Mouse (Mus musculus) forebrain, embryonic 11.5 days (tissue): Measurements from ENCODE around the gene Tsacc. TPM values are rescaled to one million over a fixed set of nuclear protein-coding genes. Genes with fewer than 3 reads are reported as not detected.
"Not testable (repeated sequence)": the region's sequence is repeated elsewhere in the genome, so short reads cannot be mapped to it uniquely, and the experiment has no call there.

Source experiments
- ATAC-seq: fragments of 200-750 bp; cut with Nextera tagmentation; replicated peaks from 2 replicates; pipeline ENCODE4 v1.8.0; 2017; ENCODE audit warnings: moderate TSS enrichment; ENCODE audit not compliant: low FRiP score
- DNase-seq: peaks from one replicate; pipeline ENCODE4 v3.0.0-alpha.2; 2017; ENCODE audit warnings: low spot score
- H3K27ac ChIP-seq: fragments of 300-500 bp; sonication (generic); 2 replicates; pipeline ENCODE4 v1.5.1; 2014; ENCODE audit warnings: low read depth, low read length
- H3K27me3 ChIP-seq: fragments of 300-500 bp; sonication (generic); 2 replicates; pipeline ENCODE4 v1.6.1; 2014; ENCODE audit warnings: mild to moderate bottlenecking, low read length, mixed read lengths; ENCODE audit not compliant: control insufficient read depth, insufficient read depth
- H3K36me3 ChIP-seq: fragments of 300-500 bp; sonication (generic); 2 replicates; pipeline ENCODE4 v1.6.1; 2014; ENCODE audit warnings: mild to moderate bottlenecking, low read length, moderate library complexity, mixed read lengths; ENCODE audit not compliant: control insufficient read depth, insufficient read depth
- H3K4me1 ChIP-seq: fragments of 300-500 bp; sonication (generic); replicated peaks from 2 replicates; pipeline ENCODE4 v1.6.1; 2014; ENCODE audit warnings: low read length, mixed read lengths; ENCODE audit not compliant: control insufficient read depth, insufficient read depth
- H3K4me2 ChIP-seq: fragments of 300-500 bp; sonication (generic); 2 replicates; pipeline ENCODE4 v1.6.1; 2014; ENCODE audit warnings: low read depth, mild to moderate bottlenecking, low read length, moderate library complexity, mixed read lengths; ENCODE audit not compliant: severe bottlenecking
- H3K4me3 ChIP-seq: fragments of 300-500 bp; sonication (generic); 2 replicates; pipeline ENCODE4 v1.5.1; 2014; ENCODE audit warnings: low read depth, low read length
- H3K9ac ChIP-seq: fragments of 300-500 bp; sonication (generic); 2 replicates; pipeline ENCODE4 v1.6.1; 2014; ENCODE audit warnings: low read length
- H3K9me3 ChIP-seq: fragments of 300-500 bp; sonication (generic); 2 replicates; pipeline ENCODE4 v1.6.1; 2016; ENCODE audit warnings: low read length, mixed read lengths; ENCODE audit not compliant: control insufficient read depth
- WGBS: fragments of 180-500 bp; shearing (Covaris S2); extraction: QIAGEN DNeasy Blood & Tissue Kit; methylation state at CpG from one replicate; pipeline ENCODE4 v1.1.7; 2014; 5-methylcytosine and 5-hydroxymethylcytosine counted together
- polyA plus RNA-seq: library from polyadenylated mRNA; unstranded; fragments of >200 nt; fragmentation: Nextera tagmentation; extraction: Ambion mirVana; gene quantifications from 2 replicates; pipeline ENCODE4 v1.2.1, GENCODE M21; 2014

The Tsacc gene
- polyA plus RNA-seq, 1 experiment from 2014 or later = 12.2 TPM

DNA sequence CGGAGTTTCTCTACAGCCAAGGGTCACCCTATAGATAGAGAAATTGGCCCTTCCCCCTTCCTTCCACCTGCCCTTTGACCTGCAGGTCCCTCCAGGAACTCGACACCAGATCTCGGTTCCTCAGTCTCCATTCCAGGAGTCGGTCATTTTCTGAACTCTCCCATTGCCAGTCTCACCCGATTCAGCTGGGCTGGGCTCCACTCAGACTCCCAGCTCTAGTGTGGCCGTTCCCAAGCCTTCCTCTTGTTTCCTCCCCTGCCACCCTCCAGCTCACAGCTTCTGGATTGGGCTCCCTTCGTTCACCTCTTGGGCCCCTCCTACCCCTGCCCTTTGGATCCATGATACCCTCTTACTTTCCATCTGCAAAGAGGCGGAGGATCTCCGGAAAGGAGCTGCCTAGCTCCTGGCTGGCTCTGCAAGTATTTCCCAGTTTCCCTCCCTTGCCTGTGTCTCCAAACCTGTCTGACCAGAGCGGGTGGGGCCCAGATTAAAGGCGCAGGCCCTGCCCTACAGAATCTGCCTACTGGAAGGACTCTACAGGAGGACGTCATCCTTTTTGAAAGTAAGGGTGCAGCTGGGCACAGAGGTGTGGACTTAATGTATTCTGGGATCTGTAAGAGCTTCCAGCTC, 37.3 kb upstream of the Tsacc start:
- Histone ChIP-seq H3K4me3 (no peak overlapping the region), H3K36me3 (no peaks in the 10 kb centered on the region), H3K9me3 (no peaks in the 10 kb centered on the region), H3K4me1 (no peaks in the 10 kb centered on the region; the same call in 1 of the 2 replicates), H3K27ac (no peak overlapping the region), H3K4me2 (no peak overlapping the region), H3K9ac (no peak overlapping the region), H3K27me3 (no peaks in the 10 kb centered on the region)
- DNase-seq (no peak), ATAC-seq (no peak)
- 60% methylated on average over 12 of the region's 12 CpGs for WGBS

DNA sequence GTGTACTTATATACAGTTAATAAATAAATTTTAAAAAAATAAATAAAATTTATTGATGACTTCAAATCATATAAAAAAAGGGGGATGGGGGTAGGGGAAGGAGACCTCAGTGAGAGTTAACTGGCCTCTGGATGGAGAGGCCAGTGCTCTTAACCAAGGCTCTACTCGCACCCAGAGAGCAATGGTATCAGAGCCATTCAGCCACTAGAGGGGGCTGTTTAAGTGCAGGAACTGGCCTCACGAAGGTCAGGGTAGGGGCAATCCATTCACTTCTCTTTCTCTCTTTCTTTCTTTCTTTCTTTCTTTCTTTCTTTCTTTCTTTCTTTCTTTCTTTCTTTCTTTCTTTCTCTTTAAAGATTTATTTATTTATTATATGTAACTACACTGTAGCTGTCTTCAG, 34.5 kb upstream of the Tsacc start:
- Histone ChIP-seq H3K4me1 (no peaks in the 10 kb centered on the region), H3K27me3 (no peaks in the 10 kb centered on the region), H3K4me3 (no peak overlapping the region), H3K4me2 (no peak overlapping the region), H3K9me3 (no peaks in the 10 kb centered on the region), H3K27ac (no peak overlapping the region), H3K9ac (no peak overlapping the region), H3K36me3 (no peaks in the 10 kb centered on the region)
- DNase-seq (no peak), ATAC-seq (no peak)
- WGBS = 12% methylated on average over 2 of the region's 2 CpGs

DNA sequence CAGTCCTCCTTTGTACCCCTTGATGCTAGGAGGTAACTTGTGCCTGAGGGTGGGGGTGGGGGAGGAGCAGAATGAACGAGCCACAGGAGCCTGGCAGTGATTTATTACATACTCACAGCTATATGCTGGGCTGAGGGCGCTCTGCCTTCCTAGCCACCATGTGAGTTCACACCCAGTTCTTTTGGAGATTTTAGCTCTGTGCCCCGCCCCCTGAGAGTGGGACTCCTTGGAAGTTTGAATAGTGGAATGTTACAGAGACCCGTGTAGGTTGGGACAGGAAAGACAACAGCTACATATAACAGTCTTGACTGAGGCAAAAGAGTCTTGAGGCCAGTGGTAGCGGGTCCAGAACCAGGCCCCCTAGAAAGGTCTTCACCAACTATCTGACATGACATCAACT, 32.2 kb upstream of the Tsacc start:
- Histone ChIP-seq H3K4me2 (no peak overlapping the region), H3K9me3 (no peaks in the 10 kb centered on the region), H3K9ac (no peak overlapping the region), H3K4me3 (no peak overlapping the region), H3K27me3 (no peaks in the 10 kb centered on the region), H3K36me3 (no peaks in the 10 kb centered on the region), H3K27ac (no peak overlapping the region), H3K4me1 (no peaks in the 10 kb centered on the region)
- 86% methylated on average over 5 of the region's 5 CpGs for WGBS
- no peak for DNase-seq
- no peak for ATAC-seq

DNA sequence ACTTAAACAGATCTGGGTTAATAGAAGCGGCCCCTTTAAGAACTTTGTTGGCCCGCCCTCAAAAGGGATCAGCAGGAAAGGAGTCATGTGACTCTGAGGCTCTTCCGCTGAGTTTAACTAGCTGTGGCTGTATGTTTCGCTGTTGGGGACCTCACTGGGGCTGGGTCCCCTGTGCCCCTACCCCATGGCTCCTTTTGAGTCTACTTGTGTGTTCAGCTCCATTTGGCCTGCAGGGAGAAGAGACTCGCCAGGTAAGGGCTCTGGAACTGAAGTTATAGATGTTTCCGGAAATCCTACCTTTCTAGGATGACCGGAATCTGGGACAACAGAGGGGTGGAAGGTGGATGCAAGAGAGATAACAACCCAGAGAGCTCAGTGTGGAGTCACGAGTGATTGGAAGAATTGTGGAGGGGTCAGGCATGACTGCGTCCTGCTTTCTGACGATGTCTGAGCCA, 28.2 kb upstream of the Tsacc start, which contains the start of gene Glmp:
Gene Glmp, plus strand, starts transcription at position 73 of the 455 bp plus-strand sequence.
- Histone ChIP-seq H3K36me3 (peaks cover 11% of the 10 kb centered on the region), H3K27me3 (no peaks in the 10 kb centered on the region), H3K4me1 (no peaks in the 10 kb centered on the region), H3K4me3 (peak within 1 kb of the TSS; percentile 56), H3K27ac (no peak within 1 kb of the TSS), H3K9ac (peak within 1 kb of the TSS; percentile 60), H3K4me2 (peak within 1 kb of the TSS; percentile 62), H3K9me3 (no peaks in the 10 kb centered on the region)
- ATAC-seq (peak; percentile 79), DNase-seq (peak; percentile 66)
- WGBS = 2% methylated on average over 10 of the region's 10 CpGs

DNA sequence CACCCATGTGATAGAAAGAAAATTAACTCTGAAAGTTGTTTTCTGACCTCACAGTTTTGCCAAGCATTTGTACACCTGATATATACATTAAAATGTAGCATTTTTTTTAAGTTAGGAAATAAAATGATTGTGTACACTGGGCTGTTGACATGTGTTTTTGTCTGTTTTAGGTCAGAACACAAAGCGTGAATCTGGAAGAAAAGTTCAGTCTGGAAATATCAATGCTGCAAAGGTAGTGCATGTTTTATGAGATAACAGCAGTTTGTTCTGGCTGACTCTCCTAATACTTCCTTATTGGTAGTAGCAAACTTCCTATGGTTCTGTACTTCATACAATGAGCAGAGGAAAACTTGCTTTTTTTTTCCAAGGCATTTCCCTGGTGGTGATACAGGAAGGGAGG, 2.4 kb upstream of the Tsacc start:
- Histone ChIP-seq H3K4me1 (peaks cover 5% of the 10 kb centered on the region), H3K4me2 (no peak overlapping the region), H3K27ac (no peak overlapping the region), H3K27me3 (no peaks in the 10 kb centered on the region), H3K36me3 (peaks cover 22% of the 10 kb centered on the region), H3K9me3 (no peaks in the 10 kb centered on the region), H3K9ac (no peak overlapping the region), H3K4me3 (no peak overlapping the region)
- no peak for DNase-seq
- WGBS = 87% methylated on average over 1 of the region's 1 CpGs
- ATAC-seq = no peak

DNA sequence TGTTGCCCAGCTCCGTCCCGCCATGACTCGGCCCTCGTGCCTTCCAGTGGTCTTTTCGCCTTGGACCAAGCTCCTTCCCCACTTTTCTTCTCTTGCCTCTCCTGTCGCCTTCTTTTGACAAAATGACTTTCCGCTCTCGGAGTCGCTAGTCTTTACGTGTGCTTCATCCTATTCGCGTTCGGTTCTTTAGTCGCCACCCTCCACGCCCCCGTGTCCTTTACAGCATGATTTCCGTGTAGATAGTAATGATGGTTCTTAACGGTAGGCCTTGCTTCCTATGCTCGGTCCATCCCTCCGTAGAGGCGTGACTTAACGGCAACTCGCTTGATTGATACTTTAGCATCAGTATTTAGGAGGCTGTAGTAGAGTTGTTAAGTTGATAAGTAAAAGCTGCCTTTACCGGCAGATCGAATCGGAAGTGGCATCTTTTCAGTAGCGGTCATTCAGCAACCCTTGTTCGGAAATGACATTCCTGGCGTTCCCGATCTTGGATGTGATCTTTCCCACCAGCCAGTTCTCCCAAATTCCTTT, 587 bp upstream of the Tsacc start:
- Histone ChIP-seq H3K9ac (peak overlapping the region; percentile 93), H3K4me1 (peaks cover 5% of the 10 kb centered on the region), H3K4me3 (peak overlapping the region; percentile 80), H3K36me3 (peaks cover 16% of the 10 kb centered on the region), H3K27ac (peak overlapping the region; percentile 81), H3K9me3 (no peaks in the 10 kb centered on the region), H3K4me2 (peak overlapping the region; percentile 90), H3K27me3 (no peaks in the 10 kb centered on the region)
- WGBS = under 1% methylated on average over 30 of the region's 30 CpGs
- DNase-seq (no peak), ATAC-seq (no peak)

DNA sequence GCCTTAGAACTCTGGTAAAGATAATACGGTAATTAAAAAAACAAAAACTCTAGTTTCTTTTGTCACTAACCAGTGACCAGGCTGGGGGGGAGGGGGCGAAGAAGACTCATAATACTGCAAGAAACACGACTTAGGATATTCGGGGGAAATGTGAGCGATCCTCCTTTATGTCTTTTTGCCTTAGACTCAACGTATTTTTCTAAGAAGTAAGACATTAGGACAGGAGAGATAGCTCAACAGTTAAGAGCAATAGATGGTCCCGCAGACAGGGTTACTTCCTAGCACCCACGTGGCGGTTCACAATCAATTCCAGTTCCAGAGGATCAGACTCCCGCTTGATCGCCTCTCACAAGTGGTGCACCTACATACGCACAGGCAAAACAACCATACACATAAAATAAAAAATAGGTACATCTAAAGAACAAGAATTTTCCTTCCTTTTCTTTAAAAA, 664 bp downstream of the Tsacc start:
- H3K27ac ChIP-seq = peak overlapping the region; percentile 67
- ATAC-seq (peak; percentile 36; the same call in 1 of the 2 replicates), DNase-seq (peak; percentile 58)
- H3K27me3 ChIP-seq = no peaks in the 10 kb centered on the region
- H3K9ac ChIP-seq = peak overlapping the region; percentile 51
- H3K9me3 ChIP-seq = no peaks in the 10 kb centered on the region
- peaks cover 8% of the 10 kb centered on the region for H3K36me3 ChIP-seq
- H3K4me1 ChIP-seq = peaks cover 5% of the 10 kb centered on the region
- H3K4me3 ChIP-seq = peak overlapping the region; percentile 80
- WGBS = under 1% methylated on average over 12 of the region's 12 CpGs
- H3K4me2 ChIP-seq = peak overlapping the region; percentile 90

DNA sequence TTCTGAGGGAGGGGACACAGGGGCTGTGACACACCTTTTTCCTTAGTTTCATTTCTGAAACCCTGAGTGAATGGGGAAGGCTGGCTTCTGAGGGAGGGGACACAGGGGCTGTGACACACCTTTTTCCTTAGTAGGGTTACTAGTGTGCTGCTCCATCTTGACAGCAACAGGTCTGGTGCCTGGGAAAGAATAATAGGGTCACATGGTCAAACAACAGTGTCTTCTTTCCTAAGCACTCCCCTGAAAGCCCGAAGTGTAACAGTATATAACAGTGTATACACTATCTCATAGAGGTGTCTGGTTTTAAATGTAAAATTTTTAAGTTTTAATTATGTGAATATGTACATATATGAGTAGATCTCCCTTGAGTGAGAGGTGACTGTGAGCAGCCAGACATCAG, 1.5 kb downstream of the Tsacc start:
- H3K4me3 ChIP-seq = not testable (repeated sequence)

DNA sequence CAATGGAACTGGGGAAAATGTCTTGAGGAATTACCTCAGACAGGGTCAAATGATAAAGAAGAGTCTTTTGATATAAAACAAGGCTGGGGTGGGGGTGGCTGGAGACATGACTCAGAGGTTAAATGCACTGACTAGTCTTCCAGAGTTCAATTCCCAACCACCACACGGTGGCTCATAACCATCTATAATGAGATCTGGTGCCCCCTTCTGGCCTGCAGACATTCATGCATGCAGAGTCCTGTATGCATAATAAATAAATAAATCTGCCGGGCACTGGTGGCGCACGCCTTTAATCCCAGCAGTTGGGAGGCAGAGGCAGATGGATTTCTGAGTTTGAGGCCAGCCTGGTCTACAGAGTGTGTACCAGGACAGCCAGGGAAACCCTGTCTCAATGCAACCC, 4.8 kb downstream of the Tsacc start:
- H3K4me2 ChIP-seq = no peak overlapping the region
- no peak overlapping the region for H3K4me3 ChIP-seq
- no peaks in the 10 kb centered on the region for H3K4me1 ChIP-seq
- no peak for ATAC-seq
- peak; percentile 58 for DNase-seq
- H3K9ac ChIP-seq = no peak overlapping the region
- no peak overlapping the region for H3K27ac ChIP-seq
- WGBS = 56% methylated on average over 4 of the region's 4 CpGs
- no peaks in the 10 kb centered on the region for H3K36me3 ChIP-seq
- H3K9me3 ChIP-seq = no peaks in the 10 kb centered on the region
- H3K27me3 ChIP-seq = no peaks in the 10 kb centered on the region

More for the DNA sequence above, 1.5 kb downstream of the Tsacc start:
- not testable (repeated sequence) for H3K9me3 ChIP-seq, H3K27ac ChIP-seq, DNase-seq, ATAC-seq, H3K4me1 ChIP-seq, H3K27me3 ChIP-seq, H3K36me3 ChIP-seq
- Histone ChIP-seq H3K4me2 (peak overlapping the region; percentile 90; the same call in 1 of the 2 replicates), H3K9ac (peak overlapping the region; percentile 33; the same call in 1 of the 2 replicates)
- WGBS = 85% methylated on average over 1 of the region's 1 CpGs
